Mouse (Mus musculus): ENCODE data around the gene Trim65. TPM values are rescaled to one million over a fixed set of nuclear protein-coding genes. Genes with fewer than 3 reads are reported as not detected.
"Not testable (repeated sequence)": the region's sequence is repeated elsewhere in the genome, so short reads cannot be mapped to it uniquely, and the experiment has no call there.

Gene Trim65
- polyA plus RNA-seq, 1 experiment from 2014 or later, result 4.1 TPM

DNA sequence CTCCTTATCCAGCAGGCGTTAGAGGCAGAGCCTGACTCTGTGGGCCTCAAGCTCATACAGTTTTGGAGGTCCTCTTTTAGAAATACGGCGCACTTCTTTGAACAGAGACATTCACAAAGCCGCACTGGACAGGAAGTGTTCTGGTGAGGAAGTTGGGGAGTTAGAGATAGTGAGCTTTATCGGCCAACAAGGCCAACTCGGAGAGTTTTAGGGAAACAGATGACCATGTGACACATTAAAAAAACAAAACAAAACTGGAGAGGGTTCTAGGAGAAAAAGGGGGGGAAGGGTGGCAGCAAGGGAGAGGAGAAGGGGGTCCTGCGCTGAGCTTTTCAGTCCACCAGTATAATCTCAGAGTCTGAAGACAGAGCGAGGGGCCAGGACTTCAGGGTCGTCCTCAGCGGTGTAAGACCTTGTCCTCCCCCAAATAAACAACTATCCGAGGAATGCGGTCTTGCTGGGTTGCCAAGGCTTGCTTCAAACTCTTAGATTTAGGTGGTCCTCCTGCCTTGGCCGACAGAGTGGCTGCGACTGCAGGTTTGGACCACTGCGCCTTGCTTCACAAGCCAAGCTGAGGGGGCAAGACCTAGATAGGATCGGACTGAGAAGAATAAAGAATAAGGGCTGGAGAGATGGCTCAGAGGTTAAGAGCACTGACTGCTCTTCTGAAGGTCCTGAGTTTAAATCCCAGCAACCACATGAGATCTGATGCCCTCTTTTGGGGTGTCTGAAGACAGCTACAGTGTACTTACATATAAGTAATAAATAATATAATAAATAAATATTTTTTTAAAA is 37.0 kb downstream of the Trim65 start:
- Histone ChIP-seq H3K9me3 (no peaks in the 10 kb centered on the region), H3K4me2 (no peak overlapping the region), H3K36me3 (no peaks in the 10 kb centered on the region), H3K27ac (peak overlapping the region; percentile 0; the same call in 1 of the 2 replicates), H3K4me1 (peaks cover 2% of the 10 kb centered on the region), H3K27me3 (no peaks in the 10 kb centered on the region), H3K4me3 (no peak overlapping the region), H3K9ac (no peak overlapping the region)
- WGBS, result 60% methylated on average over 16 of the region's 16 CpGs
- no peak; the same call in 1 of the 2 replicates for ATAC-seq (ENCODE audit: insufficient number of reproducible peaks, low FRiP score, low TSS enrichment, low read depth)

DNA sequence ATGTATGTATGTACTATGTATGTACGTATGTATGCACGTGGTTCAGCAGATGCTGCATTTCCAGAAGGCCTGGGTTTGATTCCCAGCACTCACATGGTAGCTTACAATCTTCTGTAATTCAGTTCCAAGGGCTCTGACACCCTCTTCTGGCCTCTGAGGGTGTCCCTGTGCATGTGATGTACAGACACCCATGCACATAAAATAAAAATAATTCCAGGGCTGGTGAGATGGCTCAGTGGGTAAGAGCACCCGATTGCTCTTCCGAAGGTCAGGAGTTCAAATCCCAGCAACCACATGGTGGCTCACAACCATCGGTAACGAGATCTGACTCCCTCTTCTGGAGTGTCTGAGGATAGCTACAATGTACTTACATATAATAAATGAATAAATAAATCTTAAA is 38.0 kb downstream of the Trim65 start:
- not testable (repeated sequence) for H3K4me3 ChIP-seq; H3K36me3 ChIP-seq; ATAC-seq (ENCODE audit: insufficient number of reproducible peaks, low FRiP score, low TSS enrichment, low read depth); H3K27ac ChIP-seq; H3K9ac ChIP-seq; H3K4me2 ChIP-seq; H3K27me3 ChIP-seq; H3K4me1 ChIP-seq; H3K9me3 ChIP-seq
- 91% methylated on average over 6 of the region's 6 CpGs for WGBS

DNA sequence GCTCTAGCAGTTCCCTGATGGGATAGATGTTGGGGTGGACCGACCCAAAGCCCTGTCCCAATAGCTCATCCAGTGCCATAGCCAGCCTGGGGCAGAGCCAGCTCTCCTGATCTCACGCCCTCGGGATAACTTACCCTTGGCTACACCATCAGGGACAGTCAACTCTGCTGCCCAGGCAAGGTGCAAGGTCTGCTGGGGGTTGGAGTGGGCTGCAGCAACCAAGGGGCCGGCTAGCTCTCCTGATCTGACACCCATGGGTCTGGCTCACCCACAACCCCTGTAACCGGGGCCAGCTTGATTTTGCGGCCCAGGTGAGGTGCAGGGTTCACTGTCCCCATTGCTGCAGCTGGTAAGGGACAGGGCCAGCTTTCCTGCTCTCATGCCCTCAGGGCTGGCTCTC is 39.3 kb downstream of the Trim65 start:
- 88% methylated on average over 6 of the region's 6 CpGs for WGBS
- ATAC-seq (ENCODE audit: insufficient number of reproducible peaks, low FRiP score, low TSS enrichment, low read depth), result no peak
- H3K27ac ChIP-seq, result no peak overlapping the region

DNA sequence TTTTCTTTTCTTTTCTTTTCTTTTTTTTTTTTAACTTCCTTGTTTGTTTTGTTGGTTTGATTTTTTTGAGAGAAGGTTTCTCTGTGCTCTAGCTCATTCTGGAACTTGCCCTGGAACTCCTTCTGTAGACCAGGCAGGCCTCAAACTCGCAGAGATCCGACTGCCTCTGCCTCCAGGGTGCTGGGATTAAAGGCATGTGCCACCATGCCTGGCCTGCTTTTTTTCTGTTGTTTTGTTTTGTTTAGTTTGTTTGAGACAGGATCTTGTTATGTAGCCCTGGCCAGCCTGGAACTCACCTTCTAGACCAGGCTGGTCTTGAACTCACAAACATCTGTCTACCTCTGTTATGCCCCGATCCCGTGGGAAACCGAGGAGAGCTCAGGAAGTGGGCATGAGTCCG is 41.4 kb downstream of the Trim65 start:
- 87% methylated on average over 6 of the region's 6 CpGs for WGBS

More for the DNA sequence above, 39.3 kb downstream of the Trim65 start:
- Histone ChIP-seq H3K9ac (no peak overlapping the region), H3K9me3 (no peaks in the 10 kb centered on the region), H3K4me3 (no peak overlapping the region), H3K4me1 (peaks cover 9% of the 10 kb centered on the region), H3K4me2 (no peak overlapping the region), H3K36me3 (no peaks in the 10 kb centered on the region), H3K27me3 (no peaks in the 10 kb centered on the region)

DNA sequence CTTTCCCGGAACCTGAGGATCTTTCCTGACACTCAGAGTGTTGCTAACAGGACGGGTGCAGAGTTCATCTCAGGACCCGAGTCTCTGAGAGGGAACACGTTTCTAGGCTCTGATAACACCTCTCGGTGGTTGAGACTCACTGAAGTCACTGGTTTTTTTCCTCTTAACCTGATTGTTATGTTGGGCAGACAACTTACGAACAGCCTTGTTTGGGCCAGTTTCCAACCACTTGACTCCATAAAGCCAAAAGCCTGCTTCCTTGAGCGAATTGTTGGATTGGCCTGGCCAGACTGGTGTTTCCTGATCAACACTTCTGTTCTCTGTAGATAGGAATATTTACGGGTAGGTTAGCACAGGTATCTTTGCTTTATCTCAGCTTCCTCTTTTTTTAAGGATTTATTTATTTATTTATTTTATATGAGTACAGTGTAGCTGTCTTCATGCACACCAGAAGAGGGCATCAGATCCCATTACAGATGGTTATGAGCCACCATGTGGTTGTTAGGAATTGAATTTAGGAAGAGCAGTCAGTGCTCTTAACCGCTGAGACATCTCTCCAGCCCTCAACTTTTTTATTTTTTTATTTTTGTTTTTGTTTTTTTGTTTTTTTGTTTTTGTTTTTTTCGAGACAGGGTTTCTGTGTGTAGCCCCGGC is 42.1 kb downstream of the Trim65 start:
- H3K9me3 ChIP-seq, result no peaks in the 10 kb centered on the region
- H3K4me2 ChIP-seq, result no peak overlapping the region
- no peak overlapping the region for H3K9ac ChIP-seq
- ATAC-seq (ENCODE audit: insufficient number of reproducible peaks, low FRiP score, low TSS enrichment, low read depth), result no peak
- H3K27me3 ChIP-seq, result no peaks in the 10 kb centered on the region
- H3K36me3 ChIP-seq, result peaks cover 4% of the 10 kb centered on the region
- no peak overlapping the region for H3K27ac ChIP-seq
- peaks cover 23% of the 10 kb centered on the region for H3K4me1 ChIP-seq
- 82% methylated on average over 11 of the region's 11 CpGs for WGBS
- H3K4me3 ChIP-seq, result no peak overlapping the region

More for the DNA sequence above, 41.4 kb downstream of the Trim65 start:
- H3K27me3 ChIP-seq, result no peaks in the 10 kb centered on the region
- H3K4me3 ChIP-seq, result no peak overlapping the region
- no peaks in the 10 kb centered on the region for H3K36me3 ChIP-seq
- no peak for ATAC-seq (ENCODE audit: insufficient number of reproducible peaks, low FRiP score, low TSS enrichment, low read depth)
- peaks cover 18% of the 10 kb centered on the region for H3K4me1 ChIP-seq
- H3K9ac ChIP-seq, result no peak overlapping the region
- no peak overlapping the region for H3K27ac ChIP-seq
- no peak overlapping the region for H3K4me2 ChIP-seq
- no peaks in the 10 kb centered on the region for H3K9me3 ChIP-seq

DNA sequence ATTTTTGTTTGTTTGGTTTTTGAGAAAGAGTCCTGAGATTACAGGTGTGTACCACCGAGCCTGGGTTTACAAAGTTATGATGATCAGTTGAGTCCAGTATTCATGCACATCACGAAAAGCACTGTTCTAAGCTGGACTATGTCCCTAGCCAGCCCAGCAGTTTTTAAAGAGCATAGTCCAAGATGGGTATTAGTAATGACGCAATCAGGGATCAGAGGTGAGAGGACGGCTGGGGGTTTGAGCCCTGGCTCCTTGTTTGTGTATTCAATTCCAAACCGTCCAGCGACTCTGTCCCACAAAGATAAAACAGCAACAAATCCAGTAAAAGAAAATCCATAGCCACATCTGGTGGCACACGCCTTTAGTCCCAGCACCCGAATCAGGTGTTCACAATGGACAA is 42.7 kb downstream of the Trim65 start:
- Histone ChIP-seq H3K4me2 (peak overlapping the region; percentile 57; the same call in 1 of the 2 replicates), H3K9ac (no peak overlapping the region), H3K9me3 (no peaks in the 10 kb centered on the region), H3K36me3 (peaks cover 10% of the 10 kb centered on the region), H3K4me3 (no peak overlapping the region), H3K27me3 (no peaks in the 10 kb centered on the region), H3K4me1 (peaks cover 24% of the 10 kb centered on the region), H3K27ac (no peak overlapping the region)
- 76% methylated on average over 8 of the region's 8 CpGs for WGBS
- no peak for ATAC-seq (ENCODE audit: insufficient number of reproducible peaks, low FRiP score, low TSS enrichment, low read depth)

DNA sequence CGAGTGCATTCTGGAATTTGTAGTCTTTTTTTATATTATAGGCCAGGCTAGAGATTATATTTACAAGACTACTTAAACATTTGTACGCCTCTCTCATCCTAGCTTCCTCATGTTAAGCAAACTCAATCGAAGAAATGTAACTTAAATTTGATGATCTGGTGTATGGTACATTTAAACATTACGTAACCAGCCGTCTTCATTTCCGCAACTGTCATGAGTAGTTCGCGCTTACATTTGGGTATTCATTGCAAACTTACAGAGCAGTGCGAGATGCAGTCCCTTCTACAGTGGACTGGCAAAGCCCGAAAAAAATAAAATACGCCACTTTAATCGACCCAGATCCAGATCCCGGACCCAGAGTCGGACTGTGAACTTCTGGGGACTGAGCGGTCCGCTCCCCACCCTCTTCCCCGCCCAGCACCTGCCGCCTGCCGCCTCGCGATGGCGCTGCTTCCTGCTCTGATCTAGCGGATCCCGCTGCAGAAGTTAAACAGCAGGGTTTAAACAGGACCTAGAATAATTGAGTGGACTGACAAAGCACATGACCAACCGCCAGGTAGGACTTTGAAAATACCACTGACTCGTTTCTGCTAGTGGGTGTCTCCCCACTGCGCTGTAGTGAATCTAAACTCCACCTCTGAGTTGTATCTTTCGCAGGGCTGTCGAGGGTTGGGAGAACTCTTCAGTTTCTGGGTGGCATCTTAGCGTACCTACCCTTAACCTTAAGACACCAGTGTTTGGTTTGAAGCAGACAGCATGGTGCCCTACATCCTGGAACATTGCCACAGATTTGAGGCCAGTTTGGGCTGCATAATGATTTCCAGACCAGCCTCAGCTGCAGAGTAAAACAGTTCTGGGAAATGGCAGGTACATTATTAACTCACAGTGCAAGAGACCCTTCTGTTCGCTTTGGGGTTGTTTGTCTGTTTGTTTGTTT is 43.5 kb downstream of the Trim65 start:
- peak; percentile 68 for ATAC-seq (ENCODE audit: insufficient number of reproducible peaks, low FRiP score, low TSS enrichment, low read depth)
- Histone ChIP-seq H3K9me3 (no peaks in the 10 kb centered on the region), H3K36me3 (peaks cover 15% of the 10 kb centered on the region), H3K4me1 (peaks cover 24% of the 10 kb centered on the region), H3K4me2 (peak overlapping the region; percentile 57), H3K27me3 (no peaks in the 10 kb centered on the region), H3K27ac (peak overlapping the region; percentile 78), H3K9ac (peak overlapping the region; percentile 37), H3K4me3 (peak overlapping the region; percentile 52)
- WGBS, result 1% methylated on average over 31 of the region's 31 CpGs

DNA sequence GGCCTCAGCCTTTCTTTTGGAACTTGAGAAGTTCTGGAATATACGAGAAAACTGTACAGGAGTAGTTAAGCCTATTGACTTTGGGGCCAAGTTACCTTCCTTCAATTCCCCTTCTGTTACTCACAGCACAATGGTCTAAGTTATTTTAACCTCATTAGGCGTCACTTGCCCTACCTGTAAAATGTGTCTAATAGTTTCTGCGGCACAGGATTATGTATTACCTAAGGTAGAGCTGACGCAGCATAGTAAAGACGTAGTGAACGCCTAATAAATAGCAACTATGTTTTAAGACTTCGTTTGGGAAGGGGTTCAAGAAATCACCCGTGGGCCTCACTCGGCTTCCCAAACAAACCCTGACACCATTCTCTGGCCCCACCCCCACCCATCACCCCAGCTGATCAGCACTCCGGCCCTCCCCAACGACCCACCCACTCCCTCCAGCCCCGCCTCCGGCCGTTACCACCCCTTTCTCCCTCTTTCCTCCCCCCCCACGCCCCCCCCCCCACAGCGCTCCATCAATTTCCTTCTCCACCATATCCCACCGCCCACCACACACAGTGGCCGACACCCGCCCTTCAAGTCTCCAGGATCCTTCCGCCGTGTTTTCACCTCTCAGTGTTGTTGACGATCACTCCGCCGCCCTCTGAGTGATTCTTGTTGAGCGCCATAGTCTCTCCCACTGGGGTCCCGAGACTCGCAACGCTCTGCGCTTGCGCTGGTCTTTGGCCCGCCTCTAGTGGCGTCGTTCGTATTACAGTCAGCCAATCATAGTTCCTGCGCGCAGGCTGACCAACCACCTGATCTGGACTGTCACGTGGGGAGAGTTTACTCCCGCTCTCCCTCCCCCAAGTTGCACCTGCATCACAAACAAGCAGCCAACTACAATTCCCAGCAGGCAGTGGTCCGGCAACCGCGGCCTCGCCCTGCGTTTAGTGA is 44.4 kb downstream of the Trim65 start, which contains the start of gene Wbp2:
Gene Wbp2 (minus strand): TSS at position 738 of the 936 bp plus-strand sequence.
- H3K4me1 ChIP-seq, result peaks cover 24% of the 10 kb centered on the region
- H3K27me3 ChIP-seq, result no peaks in the 10 kb centered on the region
- 3% methylated on average over 36 of the region's 43 CpGs for WGBS
- peak within 1 kb of the TSS; percentile 37 for H3K9ac ChIP-seq
- no peaks in the 10 kb centered on the region for H3K9me3 ChIP-seq
- peaks cover 25% of the 10 kb centered on the region for H3K36me3 ChIP-seq
- peak within 1 kb of the TSS; percentile 52 for H3K4me3 ChIP-seq
- peak within 1 kb of the TSS; percentile 84 for H3K27ac ChIP-seq
- peak; percentile 94 for ATAC-seq (ENCODE audit: insufficient number of reproducible peaks, low FRiP score, low TSS enrichment, low read depth)
- H3K4me2 ChIP-seq, result peak within 1 kb of the TSS; percentile 60

DNA sequence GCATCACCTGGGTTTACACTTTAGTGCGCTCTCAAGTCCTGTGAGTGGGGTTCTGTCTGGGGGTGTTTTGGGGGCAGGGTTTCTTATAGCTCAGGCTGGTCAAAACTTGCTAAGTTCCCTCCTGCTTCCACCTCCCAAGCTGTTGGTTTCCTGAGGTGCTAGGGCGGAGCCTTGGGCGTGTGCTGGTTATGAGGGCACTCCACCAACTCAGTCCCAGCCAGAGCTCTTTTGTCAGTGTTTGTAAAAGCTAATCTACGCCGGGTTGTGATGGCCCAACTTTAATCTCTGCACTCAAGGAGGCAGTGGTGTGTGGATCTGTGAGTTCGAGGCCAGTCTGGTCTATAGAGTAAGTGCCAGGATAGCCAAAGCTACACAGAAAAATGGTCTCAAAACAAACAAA is 46.8 kb downstream of the Trim65 start:
- Histone ChIP-seq H3K36me3 (peaks cover 48% of the 10 kb centered on the region), H3K4me1 (peaks cover 24% of the 10 kb centered on the region), H3K9ac (no peak overlapping the region), H3K9me3 (no peaks in the 10 kb centered on the region), H3K27ac (0 out of 2 replicates have a peak overlapping the region, but pooled peaks have one; percentile 2), H3K4me3 (no peak overlapping the region), H3K27me3 (no peaks in the 10 kb centered on the region), H3K4me2 (no peak overlapping the region)
- ATAC-seq (ENCODE audit: insufficient number of reproducible peaks, low FRiP score, low TSS enrichment, low read depth), result no peak
- 82% methylated on average over 6 of the region's 6 CpGs for WGBS

DNA sequence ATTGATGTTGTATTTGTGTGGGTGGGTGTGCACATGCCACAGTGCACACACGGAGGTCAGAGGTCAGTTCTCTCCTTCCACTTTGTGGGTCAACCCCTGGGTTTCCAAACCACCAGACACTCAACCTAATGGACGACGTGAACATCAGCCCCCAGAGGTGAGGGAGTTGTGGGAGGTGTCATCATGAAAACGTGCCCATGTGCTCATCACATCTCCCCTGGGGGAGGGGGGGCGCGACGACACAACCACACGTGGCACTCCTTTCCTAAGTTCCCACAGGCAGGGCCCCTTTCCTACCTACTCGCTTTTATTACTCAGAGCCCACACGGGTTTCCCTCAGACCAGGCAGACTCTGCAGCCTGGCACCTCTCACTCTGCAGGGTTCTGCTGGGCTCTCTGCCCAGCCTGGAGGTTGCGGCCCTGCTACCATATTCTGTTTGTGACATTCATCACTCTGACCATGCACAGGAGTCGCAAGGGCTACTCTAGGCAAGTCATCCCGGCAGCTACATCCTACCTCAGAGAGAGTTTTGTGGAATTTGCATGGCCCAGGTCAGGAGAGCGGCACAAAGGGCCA is 47.7 kb downstream of the Trim65 start:
- ATAC-seq (ENCODE audit: insufficient number of reproducible peaks, low FRiP score, low TSS enrichment, low read depth), result no peak
- Histone ChIP-seq H3K9me3 (no peaks in the 10 kb centered on the region), H3K36me3 (peaks cover 52% of the 10 kb centered on the region), H3K27ac (no peak overlapping the region), H3K4me2 (no peak overlapping the region), H3K4me3 (no peak overlapping the region), H3K4me1 (peaks cover 30% of the 10 kb centered on the region), H3K9ac (no peak overlapping the region), H3K27me3 (no peaks in the 10 kb centered on the region)
- WGBS, result 87% methylated on average over 14 of the region's 14 CpGs
